Mouse (Mus musculus): Measurements from ENCODE around the gene Fbxo44. TPM values are rescaled to one million over a fixed set of nuclear protein-coding genes. Genes with fewer than 3 reads are reported as not detected.

Fbxo44 gene
- polyA plus RNA-seq, 1 experiment from 2014 or later, result 25.1 TPM

Small RNA genes lying within 50 kb of the gene (microRNA-seq; reads per million reads assigned to microRNA genes)
- gene Mir7022 (ENCODE audit: borderline number of aligned reads), result not detected

Other genes starting within 250 kb of the Fbxo44 start
- 32.7 and 36.4 TPM in 2 replicates for gene Plod1, start 223.7 kb downstream of the Fbxo44 start, polyA plus RNA-seq (2014; fragmentation: Nextera tagmentation; extraction: Ambion mirVana)
- 14.5 and 15.9 TPM in 2 replicates for gene 2510039O18Rik, start 219.6 kb downstream of the Fbxo44 start, polyA plus RNA-seq (2014; fragmentation: Nextera tagmentation; extraction: Ambion mirVana)
- gene Nppb, start 174.7 kb downstream of the Fbxo44 start, polyA plus RNA-seq (2014; fragmentation: Nextera tagmentation; extraction: Ambion mirVana), result 0.57 and 1.0 TPM in 2 replicates
- 1.9 and 19.5 TPM in 2 replicates for gene Nppa, start 159.8 kb downstream of the Fbxo44 start, polyA plus RNA-seq (2014; fragmentation: Nextera tagmentation; extraction: Ambion mirVana)
- 8.9 and 9.8 TPM in 2 replicates for gene Clcn6, start 121.7 kb downstream of the Fbxo44 start, polyA plus RNA-seq (2014; fragmentation: Nextera tagmentation; extraction: Ambion mirVana)
- 13.5 and 14.1 TPM in 2 replicates for gene Mthfr, start 121.4 kb downstream of the Fbxo44 start, polyA plus RNA-seq (2014; fragmentation: Nextera tagmentation; extraction: Ambion mirVana)
- gene Agtrap, start 72.5 kb downstream of the Fbxo44 start, polyA plus RNA-seq (2014; fragmentation: Nextera tagmentation; extraction: Ambion mirVana), result 7.0 and 10.3 TPM in 2 replicates
- 75.3 and 83.4 TPM in 2 replicates for gene Mad2l2, start 30.1 kb downstream of the Fbxo44 start, polyA plus RNA-seq (2014; fragmentation: Nextera tagmentation; extraction: Ambion mirVana)
- gene Draxin, start 29.8 kb downstream of the Fbxo44 start, polyA plus RNA-seq (2014; fragmentation: Nextera tagmentation; extraction: Ambion mirVana), result 1.2 and 2.2 TPM in 2 replicates
- 9.8 and 11.3 TPM in 2 replicates for gene Fbxo6, start 8.3 kb downstream of the Fbxo44 start, polyA plus RNA-seq (2014; fragmentation: Nextera tagmentation; extraction: Ambion mirVana)
- 1.5 and 1.9 TPM in 2 replicates for gene Fbxo2, start 139 bp upstream of the Fbxo44 start, polyA plus RNA-seq (2014; fragmentation: Nextera tagmentation; extraction: Ambion mirVana)
- gene Disp3, start 127.5 kb upstream of the Fbxo44 start, polyA plus RNA-seq (2014; fragmentation: Nextera tagmentation; extraction: Ambion mirVana), result 0.86 and 1.1 TPM in 2 replicates